Mouse (Mus musculus): ENCODE measurements around the gene Abo. TPM values are rescaled to one million over a fixed set of nuclear protein-coding genes. Genes with fewer than 3 reads are reported as not detected.

The Abo gene
- polyA plus RNA-seq (2015; fragmentation: Nextera tagmentation; extraction: Ambion mirVana): not detected in 2 replicates

GRCm38 (mm10) chr2:26864879-26865278, at the start of gene Abo:
Abo (minus strand) TSS chr2:26864979.
- Histone ChIP-seq H3K27ac (replicated peaks) (no peak within 1 kb of the TSS), H3K4me3 (no peak within 1 kb of the TSS), H3K9me3 (no peaks in the 10 kb centered on the region), H3K4me2 (no peak within 1 kb of the TSS), H3K36me3 (no peaks in the 10 kb centered on the region), H3K27me3 (no peaks in the 10 kb centered on the region), H3K4me1 (replicated peaks) (no peaks in the 10 kb centered on the region), H3K9ac (no peak within 1 kb of the TSS)
- 82% methylated on average over 3 of the region's 3 CpGs for WGBS
- no peak for ATAC-seq (ENCODE audit: low read depth)

- no peak for ATAC-seq (ENCODE audit: low read depth)
- 55% methylated on average over 8 of the region's 8 CpGs for WGBS
- Histone ChIP-seq H3K36me3 (peaks cover 49% of the 10 kb centered on the region), H3K9ac (no peak overlapping the region), H3K27ac (replicated peaks) (no peak overlapping the region), H3K4me3 (no peak overlapping the region), H3K4me1 (replicated peaks) (peaks cover 56% of the 10 kb centered on the region), H3K4me2 (peak overlapping the region; percentile 98), H3K27me3 (no peaks in the 10 kb centered on the region), H3K9me3 (no peaks in the 10 kb centered on the region)
Observed at GRCm38 (mm10) chr2:26914148-26914941, 49.6 kb upstream of the Abo start.

- H3K27ac ChIP-seq (replicated peaks): no peak overlapping the region
- 83% methylated on average over 17 of the region's 17 CpGs for WGBS
- no peak overlapping the region for H3K4me3 ChIP-seq
- peaks cover 43% of the 10 kb centered on the region for H3K36me3 ChIP-seq
- no peak for ATAC-seq (ENCODE audit: low read depth)
- H3K4me1 ChIP-seq (replicated peaks): peaks cover 64% of the 10 kb centered on the region
- H3K27me3 ChIP-seq: no peaks in the 10 kb centered on the region
- no peak overlapping the region for H3K9ac ChIP-seq
- no peaks in the 10 kb centered on the region for H3K9me3 ChIP-seq
- H3K4me2 ChIP-seq: no peak overlapping the region
Observed at GRCm38 (mm10) chr2:26913416-26914147, 48.8 kb upstream of the Abo start.

GRCm38 (mm10) chr2:26912253-26912770, 47.5 kb upstream of the Abo start:
- Histone ChIP-seq H3K36me3 (peaks cover 48% of the 10 kb centered on the region), H3K4me3 (peak overlapping the region; percentile 96), H3K27me3 (no peaks in the 10 kb centered on the region), H3K4me1 (replicated peaks) (peaks cover 64% of the 10 kb centered on the region), H3K27ac (replicated peaks) (0 out of 2 replicates have a peak overlapping the region, but pooled peaks have one; percentile 93), H3K9ac (peak overlapping the region; percentile 99), H3K9me3 (no peaks in the 10 kb centered on the region), H3K4me2 (peak overlapping the region; percentile 100)
- ATAC-seq (ENCODE audit: low read depth): no peak
- WGBS: 74% methylated on average over 5 of the region's 5 CpGs

GRCm38 (mm10) chr2:26910994-26911765, 46.4 kb upstream of the Abo start:
- Histone ChIP-seq H3K4me2 (peak overlapping the region; percentile 100), H3K4me3 (peak overlapping the region; percentile 96), H3K27ac (replicated peaks) (peak overlapping the region; percentile 93), H3K36me3 (peaks cover 59% of the 10 kb centered on the region), H3K9me3 (no peaks in the 10 kb centered on the region), H3K4me1 (replicated peaks) (peaks cover 61% of the 10 kb centered on the region), H3K9ac (peak overlapping the region; percentile 99), H3K27me3 (no peaks in the 10 kb centered on the region)
- WGBS: under 1% methylated on average over 37 of the region's 37 CpGs
- peak; percentile 57 for ATAC-seq (ENCODE audit: low read depth)

- Histone ChIP-seq H3K4me1 (replicated peaks) (peaks cover 55% of the 10 kb centered on the region), H3K36me3 (peaks cover 67% of the 10 kb centered on the region), H3K9ac (peak within 1 kb of the TSS; percentile 99), H3K9me3 (no peaks in the 10 kb centered on the region), H3K27me3 (no peaks in the 10 kb centered on the region), H3K4me3 (peak within 1 kb of the TSS; percentile 96), H3K4me2 (peak within 1 kb of the TSS; percentile 100), H3K27ac (replicated peaks) (peak within 1 kb of the TSS; percentile 93)
- peak; percentile 91 for ATAC-seq (ENCODE audit: low read depth)
- under 1% methylated on average over 69 of the region's 74 CpGs for WGBS
Observed at GRCm38 (mm10) chr2:26910124-26910993, 45.6 kb upstream of the Abo start, which contains the start of the genes Med22 and Rpl7a. Med22 (minus strand) TSS chr2:26910677. Rpl7a (plus strand) TSS chr2:26910764.

GRCm38 (mm10) chr2:26909387-26909784, 44.6 kb upstream of the Abo start:
- H3K9ac ChIP-seq: peak overlapping the region; percentile 90
- no peak for ATAC-seq (ENCODE audit: low read depth)
- H3K36me3 ChIP-seq: peaks cover 72% of the 10 kb centered on the region
- H3K27me3 ChIP-seq: no peaks in the 10 kb centered on the region
- no peaks in the 10 kb centered on the region for H3K9me3 ChIP-seq
- H3K27ac ChIP-seq (replicated peaks): peak overlapping the region; percentile 83; the same call in 1 of the 2 replicates
- H3K4me2 ChIP-seq: peak overlapping the region; percentile 89
- peak overlapping the region; percentile 96 for H3K4me3 ChIP-seq
- peaks cover 46% of the 10 kb centered on the region for H3K4me1 ChIP-seq (replicated peaks)

GRCm38 (mm10) chr2:26908710-26909386, 44.1 kb upstream of the Abo start:
- H3K36me3 ChIP-seq: peaks cover 70% of the 10 kb centered on the region
- peak overlapping the region; percentile 89 for H3K4me2 ChIP-seq
- no peak overlapping the region for H3K27ac ChIP-seq (replicated peaks)
- ATAC-seq (ENCODE audit: low read depth): no peak
- H3K9me3 ChIP-seq: no peaks in the 10 kb centered on the region
- 87% methylated on average over 18 of the region's 18 CpGs for WGBS
- peaks cover 49% of the 10 kb centered on the region for H3K4me1 ChIP-seq (replicated peaks)
- peak overlapping the region; percentile 96 for H3K4me3 ChIP-seq
- H3K9ac ChIP-seq: peak overlapping the region; percentile 90
- H3K27me3 ChIP-seq: no peaks in the 10 kb centered on the region

- Histone ChIP-seq H3K36me3 (peaks cover 53% of the 10 kb centered on the region), H3K9me3 (no peaks in the 10 kb centered on the region), H3K27me3 (no peaks in the 10 kb centered on the region), H3K4me1 (replicated peaks) (peaks cover 50% of the 10 kb centered on the region), H3K4me2 (no peak overlapping the region), H3K4me3 (no peak overlapping the region), H3K9ac (0 out of 2 replicates have a peak overlapping the region, but pooled peaks have one; percentile 90), H3K27ac (replicated peaks) (no peak overlapping the region)
- 62% methylated on average over 4 of the region's 4 CpGs for WGBS
- no peak for ATAC-seq (ENCODE audit: low read depth)
Observed at GRCm38 (mm10) chr2:26907109-26907508, 42.3 kb upstream of the Abo start.

- Histone ChIP-seq H3K36me3 (peaks cover 46% of the 10 kb centered on the region), H3K4me2 (no peak overlapping the region), H3K27me3 (no peaks in the 10 kb centered on the region), H3K9ac (no peak overlapping the region), H3K9me3 (no peaks in the 10 kb centered on the region), H3K27ac (replicated peaks) (no peak overlapping the region), H3K4me1 (replicated peaks) (peaks cover 50% of the 10 kb centered on the region), H3K4me3 (no peak overlapping the region)
- WGBS: 88% methylated on average over 3 of the region's 3 CpGs
- no peak for ATAC-seq (ENCODE audit: low read depth)
Observed at GRCm38 (mm10) chr2:26906431-26906830, 41.7 kb upstream of the Abo start.
